Mouse (Mus musculus) C2C12 (cell line): ENCODE data around the gene Kcnip1. TPM values are rescaled to one million over a fixed set of nuclear protein-coding genes. Genes with fewer than 3 reads are reported as not detected.
A peak's percentile ranks its signal among the peaks of the same experiment; 100 is the strongest.

Experiments used
- H3K27me3 ChIP-seq: one replicate; pipeline ENCODE4 v1.6.1; 2011; ENCODE audit not compliant: control insufficient read depth, insufficient read depth, insufficient read length
- H3K36me3 ChIP-seq: one replicate; pipeline ENCODE4 v1.6.1; 2011; ENCODE audit not compliant: control insufficient read depth, insufficient read depth
- H3K4me3 ChIP-seq: one replicate; pipeline ENCODE4 v1.5.1; 2011; ENCODE audit warnings: mild to moderate bottlenecking, control low read depth; ENCODE audit not compliant: poor library complexity, insufficient read depth, severe bottlenecking
- H3K79me2 ChIP-seq: one replicate; pipeline ENCODE4 v1.6.1; 2011; ENCODE audit not compliant: control insufficient read depth, insufficient read depth
- H3K79me3 ChIP-seq: one replicate; pipeline ENCODE4 v1.6.1; 2011; ENCODE audit warnings: low read depth, control low read depth
- H3ac ChIP-seq: one replicate; pipeline ENCODE3; 2011; ENCODE audit warnings: low read depth; ENCODE audit not compliant: control insufficient read depth, insufficient read length
- CEBPB ChIP-seq: IDR thresholded peaks from one replicate; pipeline ENCODE4 v1.6.1; 2011; ENCODE audit warnings: low read depth, mild to moderate bottlenecking, control low read depth, moderate library complexity
- CTCF ChIP-seq: IDR thresholded peaks from one replicate; pipeline ENCODE4 v1.5.1; 2011; ENCODE audit not compliant: control insufficient read depth, insufficient read depth, insufficient read length
- FOSL1 ChIP-seq: IDR thresholded peaks from one replicate; pipeline ENCODE4 v1.8.0; 2011; ENCODE audit warnings: mild to moderate bottlenecking, low read length; ENCODE audit not compliant: poor library complexity, insufficient read depth, severe bottlenecking
- MAX ChIP-seq: IDR thresholded peaks from one replicate; pipeline ENCODE4 v1.6.1; 2011; ENCODE audit warnings: mild to moderate bottlenecking, control low read depth
- MYOD1 ChIP-seq: IDR thresholded peaks from one replicate; pipeline ENCODE4 v1.6.1; 2011; ENCODE audit warnings: low read depth; ENCODE audit not compliant: control insufficient read depth, insufficient read length
- MYOG ChIP-seq: IDR thresholded peaks from one replicate; pipeline ENCODE4 v1.6.1; 2011; ENCODE audit not compliant: control insufficient read depth, insufficient read length; ENCODE audit errors: extremely low read depth
- USF1 ChIP-seq: IDR thresholded peaks from one replicate; pipeline ENCODE4 v1.6.1; 2011; ENCODE audit warnings: low read depth, mild to moderate bottlenecking, control low read depth, moderate library complexity
- polyA plus RNA-seq: library from polyadenylated mRNA; unstranded; fragments of >200 nt; fragmentation: generic; extraction: Trizol; gene quantifications from one replicate; pipeline ENCODE4 v1.2.1, GENCODE M21; 2012; ENCODE audit warnings: missing spikeins

Kcnip1 gene
- polyA plus RNA-seq, 1 experiment = not detected

- Histone ChIP-seq H3K79me3 (no peaks in the 10 kb centered on the region), H3ac (no peak overlapping the region)
- TF ChIP-seq FOSL1 = no peak
- TF ChIP-seq MYOG = no peak
- no peak for TF ChIP-seq CEBPB
- no peak for TF ChIP-seq USF1
- TF ChIP-seq MAX = no peak
- TF ChIP-seq CTCF = no peak
These were observed 58.7 kb downstream of the Kcnip1 start for GRCm38 (mm10) chr11:33934286-33934685.

DNA sequence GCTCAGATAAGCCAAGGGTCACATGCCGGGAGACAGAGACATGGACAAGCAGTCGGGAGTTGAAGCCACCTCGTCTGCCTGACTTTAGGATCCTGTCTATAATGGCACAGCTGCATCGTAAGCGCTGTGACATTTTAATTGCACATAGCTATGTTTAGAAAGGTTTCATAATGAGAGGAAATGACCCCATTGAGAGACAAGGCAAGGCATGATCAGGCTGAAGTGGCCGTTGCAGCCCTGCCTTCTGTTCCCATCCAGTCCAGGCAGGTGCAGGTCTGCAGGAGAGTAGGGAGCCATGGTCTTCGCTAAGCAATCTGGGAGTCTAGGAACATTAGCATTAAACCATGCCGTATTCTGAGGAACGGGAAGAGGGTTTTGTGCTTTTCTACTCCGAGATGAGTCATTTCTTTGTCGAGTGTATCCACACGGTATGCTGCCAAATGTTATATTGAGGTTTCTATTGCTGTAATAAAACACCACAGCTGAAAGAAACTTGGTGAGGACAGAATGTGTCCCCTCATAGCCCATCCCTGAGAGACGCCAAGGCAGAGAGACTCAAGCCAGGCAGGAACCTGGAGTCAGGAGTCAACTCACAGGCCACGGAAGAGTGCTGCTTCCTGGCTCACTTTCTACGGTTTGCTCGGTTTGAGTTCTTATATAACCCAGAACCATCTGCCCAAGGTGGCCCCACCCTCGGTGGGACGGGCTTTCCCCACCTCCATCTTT lies 60.4 kb downstream of the Kcnip1 start:
- H3K4me3 ChIP-seq = no peak overlapping the region

More at GRCm38 (mm10) chr11:33934286-33934685, 58.7 kb downstream of the Kcnip1 start:
- H3K4me3 ChIP-seq = no peak overlapping the region
- H3K79me2 ChIP-seq = no peaks in the 10 kb centered on the region
- no peaks in the 10 kb centered on the region for H3K36me3 ChIP-seq
- peaks cover 4% of the 10 kb centered on the region for H3K27me3 ChIP-seq

GRCm38 (mm10) chr11:33931836-33932385 lies 61.0 kb downstream of the Kcnip1 start:
- H3K79me3 ChIP-seq = no peaks in the 10 kb centered on the region

More for the DNA sequence above, 60.4 kb downstream of the Kcnip1 start:
- Histone ChIP-seq H3K27me3 (peaks cover 3% of the 10 kb centered on the region), H3K79me3 (no peaks in the 10 kb centered on the region), H3K79me2 (no peaks in the 10 kb centered on the region), H3ac (no peak overlapping the region), H3K36me3 (no peaks in the 10 kb centered on the region)
- TF ChIP-seq CTCF (no peak), MYOD1 (no peak), CEBPB (no peak), MYOG (no peak), USF1 (no peak), FOSL1 (no peak), MAX (no peak)

DNA sequence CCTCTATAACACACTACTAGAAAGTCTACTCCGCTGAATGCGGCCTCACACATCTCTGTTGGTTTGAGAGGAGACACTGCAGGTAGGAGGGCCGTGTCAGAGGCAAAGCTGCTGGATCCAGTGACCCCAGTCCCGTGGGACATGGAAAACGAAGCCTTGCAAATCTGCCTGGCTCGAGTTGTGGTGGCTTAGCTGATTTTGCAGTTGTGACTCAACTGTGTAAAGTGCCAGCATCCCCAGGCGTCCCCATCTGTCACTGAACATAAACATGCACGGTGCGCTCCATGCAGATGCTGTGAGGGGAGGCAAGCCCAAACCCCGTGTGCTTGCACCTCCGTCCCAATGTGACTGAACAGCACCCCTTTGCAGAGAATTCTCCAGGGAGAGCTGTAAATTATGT lies 63.5 kb downstream of the Kcnip1 start:
- TF ChIP-seq MAX = no peak
- TF ChIP-seq MYOG = no peak
- TF ChIP-seq FOSL1 = no peak
- TF ChIP-seq MYOD1 = no peak
- no peak for TF ChIP-seq CEBPB
- TF ChIP-seq CTCF = no peak
- TF ChIP-seq USF1 = no peak
- H3K4me3 ChIP-seq = no peak overlapping the region
- no peaks in the 10 kb centered on the region for H3K79me3 ChIP-seq
- H3K79me2 ChIP-seq = no peaks in the 10 kb centered on the region
- no peaks in the 10 kb centered on the region for H3K36me3 ChIP-seq
- H3K27me3 ChIP-seq = no peaks in the 10 kb centered on the region
- no peak overlapping the region for H3ac ChIP-seq

More at GRCm38 (mm10) chr11:33931836-33932385, 61.0 kb downstream of the Kcnip1 start:
- no peak overlapping the region for H3K4me3 ChIP-seq
- no peaks in the 10 kb centered on the region for H3K79me2 ChIP-seq
- no peaks in the 10 kb centered on the region for H3K27me3 ChIP-seq
- H3ac ChIP-seq = no peak overlapping the region
- H3K36me3 ChIP-seq = no peaks in the 10 kb centered on the region
- no peak for TF ChIP-seq MAX
- no peak for TF ChIP-seq MYOG
- TF ChIP-seq CTCF = no peak
- no peak for TF ChIP-seq MYOD1
- TF ChIP-seq FOSL1 = no peak
- no peak for TF ChIP-seq USF1
- TF ChIP-seq CEBPB = no peak

DNA sequence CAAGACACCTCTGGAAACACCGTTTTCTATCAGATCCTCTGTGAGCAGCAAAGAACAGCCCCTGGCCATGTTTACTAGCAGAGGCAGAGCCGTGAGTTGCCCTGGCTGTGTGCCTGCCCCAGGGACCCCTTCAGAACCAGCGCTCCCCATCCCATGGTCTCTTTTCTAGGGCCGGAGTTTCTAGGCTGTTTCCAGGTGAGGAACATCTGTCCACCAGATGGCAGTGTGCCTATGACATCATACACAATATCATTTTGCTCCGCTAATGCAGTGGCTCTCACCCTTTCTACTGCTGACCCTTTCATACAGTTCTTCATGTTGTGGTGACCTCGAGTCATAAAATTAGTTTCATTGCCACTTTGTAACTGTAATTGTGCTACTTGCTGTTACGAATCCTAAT lies 64.3 kb downstream of the Kcnip1 start:
- H3K79me3 ChIP-seq = no peaks in the 10 kb centered on the region
- TF ChIP-seq CTCF (peak; percentile 6), CEBPB (no peak)
- no peaks in the 10 kb centered on the region for H3K36me3 ChIP-seq
- H3K27me3 ChIP-seq = no peaks in the 10 kb centered on the region
- H3K79me2 ChIP-seq = no peaks in the 10 kb centered on the region
- no peak overlapping the region for H3ac ChIP-seq
- H3K4me3 ChIP-seq = no peak overlapping the region

GRCm38 (mm10) chr11:33927836-33928235 lies 65.1 kb downstream of the Kcnip1 start:
- TF ChIP-seq CTCF (no peak), USF1 (no peak), CEBPB (no peak), FOSL1 (no peak), MAX (no peak), MYOD1 (no peak), MYOG (no peak)
- no peak overlapping the region for H3K4me3 ChIP-seq
- no peaks in the 10 kb centered on the region for H3K27me3 ChIP-seq
- H3K79me3 ChIP-seq = no peaks in the 10 kb centered on the region
- no peak overlapping the region for H3ac ChIP-seq
- H3K36me3 ChIP-seq = no peaks in the 10 kb centered on the region
- H3K79me2 ChIP-seq = no peaks in the 10 kb centered on the region
